8 mouse cellular contexts compared by ENCODE assay signal in genomic region chr16:24914393-24914751, GRCm38 (mm10).
DNase-seq lines count a peak whose midpoint lies in the region; ATAC-seq and TF ChIP-seq lines count a peak whose summit lies in the region.

No protein-coding gene starts in this region.

- no peak for ATAC-seq in embryonic facial prominence, embryonic 15.5 days (ENCODE audit: insufficient number of reproducible peaks, low FRiP score, low TSS enrichment, low read depth)
- ATAC-seq in hindbrain, embryonic 15.5 days (ENCODE audit: low FRiP score, low read depth): peak; percentile 91

- no peak for TF ChIP-seq POLR2A in myocyte (IDR thresholded peaks at IDR 0.05; ENCODE audit: insufficient read length, low read depth)

- WGBS in embryonic facial prominence, embryonic 15.5 days: 52% methylated on average over 3 of the region's 3 CpGs
- WGBS in hindbrain, embryonic 15.5 days: 31% methylated on average over 3 of the region's 3 CpGs

- 0 out of 2 replicates have a peak overlapping the region, but pooled peaks have one; percentile 17 for H3K27ac ChIP-seq in embryonic facial prominence, embryonic 15.5 days (replicated peaks)
- H3K27ac ChIP-seq in hindbrain, embryonic 15.5 days (replicated peaks): peak overlapping the region; percentile 36; the same call in 1 of the 2 replicates

- H3K4me1 ChIP-seq in embryonic facial prominence, embryonic 15.5 days: peaks cover 22% of the 10 kb centered on the region; the same call in 1 of the 2 replicates
- H3K4me1 ChIP-seq in hindbrain, embryonic 15.5 days (replicated peaks): peaks cover 15% of the 10 kb centered on the region

- H3K4me2 ChIP-seq in embryonic facial prominence, embryonic 15.5 days (replicated peaks): no peak overlapping the region
- no peak overlapping the region for H3K4me2 ChIP-seq in hindbrain, embryonic 15.5 days
- H3K4me2 ChIP-seq in myocyte (ENCODE audit: low read depth): peak overlapping the region; percentile 75

- H3K79me2 ChIP-seq in myocyte (ENCODE audit: control insufficient read depth, insufficient read depth): no peaks in the 10 kb centered on the region

- peak; percentile 62 for DNase-seq in layer of hippocampus, adult 11-12 months (ENCODE audit: low spot score)
- no peak for DNase-seq in layer of hippocampus, adult 9-10 months (ENCODE audit: low spot score)
- DNase-seq in adrenal gland, postnatal 36 days: peak; percentile 21 to 34
- DNase-seq in T-cell, adult 2 months (ENCODE audit: low spot score): no peak
- DNase-seq in spleen, adult 12 weeks (ENCODE audit: low spot score): no peak

- no peak overlapping the region for H3K4me3 ChIP-seq in embryonic facial prominence, embryonic 15.5 days (replicated peaks)
- no peak overlapping the region for H3K4me3 ChIP-seq in hindbrain, embryonic 15.5 days
- no peak overlapping the region for H3K4me3 ChIP-seq in myocyte

- H3K9ac ChIP-seq in embryonic facial prominence, embryonic 15.5 days: no peak overlapping the region
- H3K9ac ChIP-seq in hindbrain, embryonic 15.5 days: no peak overlapping the region

- H3ac ChIP-seq in myocyte (ENCODE audit: control insufficient read depth, insufficient read length): no peak overlapping the region

- no peaks in the 10 kb centered on the region for H3K27me3 ChIP-seq in embryonic facial prominence, embryonic 15.5 days
- no peaks in the 10 kb centered on the region for H3K27me3 ChIP-seq in hindbrain, embryonic 15.5 days
- H3K27me3 ChIP-seq in myocyte (ENCODE audit: control insufficient read depth, insufficient read depth, insufficient read length): no peaks in the 10 kb centered on the region

- H3K9me3 ChIP-seq in embryonic facial prominence, embryonic 15.5 days (replicated peaks): no peaks in the 10 kb centered on the region
- H3K9me3 ChIP-seq in hindbrain, embryonic 15.5 days: no peaks in the 10 kb centered on the region

- H3K36me3 ChIP-seq in embryonic facial prominence, embryonic 15.5 days: no peaks in the 10 kb centered on the region
- no peaks in the 10 kb centered on the region for H3K36me3 ChIP-seq in hindbrain, embryonic 15.5 days
- no peaks in the 10 kb centered on the region for H3K36me3 ChIP-seq in myocyte (ENCODE audit: control insufficient read depth, insufficient read depth)

TF ChIP-seq in myocyte, 11 proteins besides CTCF, POLR2A, EP300 and RAD21:
- TF ChIP-seq MYOG (IDR thresholded peaks at IDR 0.05; ENCODE audit: control insufficient read depth in 1 of 3, insufficient read depth in 1 of 3, insufficient read length in 2 of 3, low read depth in 2 of 3) (no peak), MYOD1 (IDR thresholded peaks at IDR 0.05; ENCODE audit: control insufficient read depth in 1 of 3, insufficient read length in 2 of 3, low read depth in 2 of 3) (no peak), CEBPB (IDR thresholded peaks at IDR 0.05; ENCODE audit: insufficient read depth, poor library complexity, severe bottlenecking) (no peak), USF1 (IDR thresholded peaks at IDR 0.05; ENCODE audit: low read depth) (no peak), REST (IDR thresholded peaks at IDR 0.05; ENCODE audit: insufficient read depth, insufficient read length) (no peak), MAX (IDR thresholded peaks at IDR 0.05; ENCODE audit: low read depth) (no peak), E2F4 (IDR thresholded peaks at IDR 0.05; ENCODE audit: insufficient read depth) (no peak), POLR2AphosphoS2 (IDR thresholded peaks at IDR 0.05; ENCODE audit: insufficient read length, low read depth) (no peak), TCF3 (IDR thresholded peaks at IDR 0.05; ENCODE audit: insufficient read length, low read depth) (no peak), TCF12 (IDR thresholded peaks at IDR 0.05; ENCODE audit: insufficient read depth, poor library complexity, severe bottlenecking) (no peak), SRF (IDR thresholded peaks at IDR 0.05; ENCODE audit: control insufficient read depth, insufficient read length, low read depth) (no peak)
TF ChIP-seq in myocyte: peak in this region for 0.

Comparison
In these comparisons a context has a peak if more than half of its experiments do, and no peak if none do; other contexts are left out.
1. DNase-seq: peak in layer of hippocampus, adult 11-12 months (single experiment) and adrenal gland, postnatal 36 days (2 of 2); none in layer of hippocampus, adult 9-10 months (single experiment), T-cell, adult 2 months (single experiment) and spleen, adult 12 weeks (single experiment).